Mouse (Mus musculus): ENCODE measurements around the gene Arhgap30. TPM values are rescaled to one million over a fixed set of nuclear protein-coding genes. Genes with fewer than 3 reads are reported as not detected.

Gene Arhgap30
- polyA plus RNA-seq, 1 experiment from 2014 or later = 0.59 TPM

GRCm38 (mm10) chr1:171355812-171356340, 32.9 kb upstream of the Arhgap30 start:
- Histone ChIP-seq H3K4me2 (ENCODE audit: low read length) (no peak overlapping the region), H3K4me3 (ENCODE audit: low read depth, low read length) (no peak overlapping the region), H3K4me1 (ENCODE audit: control insufficient read depth, insufficient read depth, low read length) (peaks cover 8% of the 10 kb centered on the region), H3K9me3 (replicated peaks; ENCODE audit: control insufficient read depth, low read length, poor library complexity, severe bottlenecking) (peaks cover 4% of the 10 kb centered on the region; the same call in 1 of the 2 replicates), H3K36me3 (ENCODE audit: control insufficient read depth, insufficient read depth, low read length) (peaks cover 7% of the 10 kb centered on the region), H3K27ac (ENCODE audit: low read length) (no peak overlapping the region), H3K9ac (ENCODE audit: low read depth, low read length) (no peak overlapping the region), H3K27me3 (ENCODE audit: control insufficient read depth, insufficient read depth, low read depth, low read length) (no peaks in the 10 kb centered on the region)
- WGBS = 85% methylated on average over 5 of the region's 5 CpGs
- ATAC-seq = no peak

GRCm38 (mm10) chr1:171356814-171357213, 31.9 kb upstream of the Arhgap30 start:
- no peaks in the 10 kb centered on the region for H3K27me3 ChIP-seq (ENCODE audit: control insufficient read depth, insufficient read depth, low read depth, low read length)
- no peak overlapping the region for H3K27ac ChIP-seq (ENCODE audit: low read length)
- H3K36me3 ChIP-seq (ENCODE audit: control insufficient read depth, insufficient read depth, low read length) = peaks cover 7% of the 10 kb centered on the region
- WGBS = 94% methylated on average over 2 of the region's 2 CpGs
- H3K4me3 ChIP-seq (ENCODE audit: low read depth, low read length) = no peak overlapping the region
- H3K9ac ChIP-seq (ENCODE audit: low read depth, low read length) = no peak overlapping the region
- peaks cover 4% of the 10 kb centered on the region; the same call in 1 of the 2 replicates for H3K9me3 ChIP-seq (replicated peaks; ENCODE audit: control insufficient read depth, low read length, poor library complexity, severe bottlenecking)
- no peak overlapping the region for H3K4me2 ChIP-seq (ENCODE audit: low read length)
- ATAC-seq = no peak
- peaks cover 12% of the 10 kb centered on the region for H3K4me1 ChIP-seq (ENCODE audit: control insufficient read depth, insufficient read depth, low read length)

GRCm38 (mm10) chr1:171358421-171358820, 30.3 kb upstream of the Arhgap30 start:
- ATAC-seq = no peak
- no peak overlapping the region for H3K4me3 ChIP-seq (ENCODE audit: low read depth, low read length)

GRCm38 (mm10) chr1:171360253-171360652, 28.5 kb upstream of the Arhgap30 start:
- Histone ChIP-seq H3K4me2 (ENCODE audit: low read length) (peak overlapping the region; percentile 78), H3K36me3 (ENCODE audit: control insufficient read depth, insufficient read depth, low read length) (peaks cover 7% of the 10 kb centered on the region), H3K9ac (ENCODE audit: low read depth, low read length) (peak overlapping the region; percentile 76), H3K4me1 (ENCODE audit: control insufficient read depth, insufficient read depth, low read length) (peaks cover 13% of the 10 kb centered on the region), H3K4me3 (ENCODE audit: low read depth, low read length) (peak overlapping the region; percentile 48), H3K27me3 (ENCODE audit: control insufficient read depth, insufficient read depth, low read depth, low read length) (no peaks in the 10 kb centered on the region), H3K27ac (ENCODE audit: low read length) (peak overlapping the region; percentile 89), H3K9me3 (replicated peaks; ENCODE audit: control insufficient read depth, low read length, poor library complexity, severe bottlenecking) (peaks cover 4% of the 10 kb centered on the region; the same call in 1 of the 2 replicates)
- 2% methylated on average over 26 of the region's 26 CpGs for WGBS
- no peak; the same call in 1 of the 2 replicates for ATAC-seq

More at GRCm38 (mm10) chr1:171358421-171358820, 30.3 kb upstream of the Arhgap30 start:
- H3K27me3 ChIP-seq (ENCODE audit: control insufficient read depth, insufficient read depth, low read depth, low read length) = no peaks in the 10 kb centered on the region
- peaks cover 7% of the 10 kb centered on the region for H3K36me3 ChIP-seq (ENCODE audit: control insufficient read depth, insufficient read depth, low read length)
- H3K4me1 ChIP-seq (ENCODE audit: control insufficient read depth, insufficient read depth, low read length) = peaks cover 13% of the 10 kb centered on the region
- no peak overlapping the region for H3K4me2 ChIP-seq (ENCODE audit: low read length)
- H3K9me3 ChIP-seq (replicated peaks; ENCODE audit: control insufficient read depth, low read length, poor library complexity, severe bottlenecking) = peaks cover 4% of the 10 kb centered on the region; the same call in 1 of the 2 replicates
- no peak overlapping the region for H3K9ac ChIP-seq (ENCODE audit: low read depth, low read length)
- H3K27ac ChIP-seq (ENCODE audit: low read length) = no peak overlapping the region
- WGBS = 75% methylated on average over 4 of the region's 4 CpGs

- Histone ChIP-seq H3K27ac (ENCODE audit: low read length) (peak within 1 kb of the TSS; percentile 89), H3K4me3 (ENCODE audit: low read depth, low read length) (peak within 1 kb of the TSS; percentile 48), H3K36me3 (ENCODE audit: control insufficient read depth, insufficient read depth, low read length) (peaks cover 7% of the 10 kb centered on the region), H3K4me2 (ENCODE audit: low read length) (peak within 1 kb of the TSS; percentile 78), H3K4me1 (ENCODE audit: control insufficient read depth, insufficient read depth, low read length) (peaks cover 13% of the 10 kb centered on the region), H3K9ac (ENCODE audit: low read depth, low read length) (peak within 1 kb of the TSS; percentile 76), H3K27me3 (ENCODE audit: control insufficient read depth, insufficient read depth, low read depth, low read length) (no peaks in the 10 kb centered on the region), H3K9me3 (replicated peaks; ENCODE audit: control insufficient read depth, low read length, poor library complexity, severe bottlenecking) (peaks cover 4% of the 10 kb centered on the region; the same call in 1 of the 2 replicates)
- ATAC-seq = peak; percentile 97
- under 1% methylated on average over 21 of the region's 21 CpGs for WGBS
These were observed 28.1 kb upstream of the Arhgap30 start, which contains the start of gene Klhdc9 for GRCm38 (mm10) chr1:171360656-171361055. Klhdc9 (minus strand) TSS chr1:171360798.

- peak overlapping the region; percentile 89 for H3K27ac ChIP-seq (ENCODE audit: low read length)
- peaks cover 2% of the 10 kb centered on the region; the same call in 1 of the 2 replicates for H3K9me3 ChIP-seq (replicated peaks; ENCODE audit: control insufficient read depth, low read length, poor library complexity, severe bottlenecking)
- peak overlapping the region; percentile 78 for H3K4me2 ChIP-seq (ENCODE audit: low read length)
- peak overlapping the region; percentile 76 for H3K9ac ChIP-seq (ENCODE audit: low read depth, low read length)
- peak; percentile 83 for ATAC-seq
- peak overlapping the region; percentile 48 for H3K4me3 ChIP-seq (ENCODE audit: low read depth, low read length)
- H3K4me1 ChIP-seq (ENCODE audit: control insufficient read depth, insufficient read depth, low read length) = peaks cover 13% of the 10 kb centered on the region
- H3K36me3 ChIP-seq (ENCODE audit: control insufficient read depth, insufficient read depth, low read length) = peaks cover 6% of the 10 kb centered on the region
- H3K27me3 ChIP-seq (ENCODE audit: control insufficient read depth, insufficient read depth, low read depth, low read length) = no peaks in the 10 kb centered on the region
- WGBS = 30% methylated on average over 16 of the region's 16 CpGs
These were observed 27.3 kb upstream of the Arhgap30 start for GRCm38 (mm10) chr1:171361106-171362103.

- H3K36me3 ChIP-seq (ENCODE audit: control insufficient read depth, insufficient read depth, low read length) = no peaks in the 10 kb centered on the region
- H3K27me3 ChIP-seq (ENCODE audit: control insufficient read depth, insufficient read depth, low read depth, low read length) = no peaks in the 10 kb centered on the region
These were observed 22.8 kb upstream of the Arhgap30 start for GRCm38 (mm10) chr1:171365934-171366333.

GRCm38 (mm10) chr1:171369845-171370556, 18.8 kb upstream of the Arhgap30 start, which contains the start of gene Nectin4:
Nectin4 (plus strand) TSS chr1:171370099.
- H3K27me3 ChIP-seq (ENCODE audit: control insufficient read depth, insufficient read depth, low read depth, low read length) = no peaks in the 10 kb centered on the region
- H3K4me1 ChIP-seq (ENCODE audit: control insufficient read depth, insufficient read depth, low read length) = no peaks in the 10 kb centered on the region
- no peak within 1 kb of the TSS for H3K4me2 ChIP-seq (ENCODE audit: low read length)
- no peak within 1 kb of the TSS for H3K9ac ChIP-seq (ENCODE audit: low read depth, low read length)
- H3K9me3 ChIP-seq (replicated peaks; ENCODE audit: control insufficient read depth, low read length, poor library complexity, severe bottlenecking) = no peaks in the 10 kb centered on the region
- ATAC-seq = no peak
- H3K4me3 ChIP-seq (ENCODE audit: low read depth, low read length) = no peak within 1 kb of the TSS
- no peak within 1 kb of the TSS for H3K27ac ChIP-seq (ENCODE audit: low read length)
- no peaks in the 10 kb centered on the region for H3K36me3 ChIP-seq (ENCODE audit: control insufficient read depth, insufficient read depth, low read length)
- 40% methylated on average over 20 of the region's 20 CpGs for WGBS

More at GRCm38 (mm10) chr1:171365934-171366333, 22.8 kb upstream of the Arhgap30 start:
- H3K4me3 ChIP-seq (ENCODE audit: low read depth, low read length) = no peak overlapping the region
- H3K4me1 ChIP-seq (ENCODE audit: control insufficient read depth, insufficient read depth, low read length) = peaks cover 5% of the 10 kb centered on the region; the same call in 1 of the 2 replicates
- no peaks in the 10 kb centered on the region for H3K9me3 ChIP-seq (replicated peaks; ENCODE audit: control insufficient read depth, low read length, poor library complexity, severe bottlenecking)
- no peak overlapping the region for H3K9ac ChIP-seq (ENCODE audit: low read depth, low read length)
- no peak overlapping the region for H3K4me2 ChIP-seq (ENCODE audit: low read length)
- 69% methylated on average over 7 of the region's 7 CpGs for WGBS
- no peak overlapping the region for H3K27ac ChIP-seq (ENCODE audit: low read length)
- ATAC-seq = no peak

Data from midbrain, embryonic 16.5 days (tissue).